Mouse (Mus musculus) frontal cortex, postnatal 25 days (tissue): Measurements from ENCODE around the gene Maml2.

Source experiments
- DNase-seq, 2 experiments: peaks; one replicate each; pipeline ENCODE4 v3.0.0; 2022; ENCODE audit warnings: low spot score in 2 of 2

Maml2 gene

GRCm38 (mm10) chr9:13716316-13717099, 418.8 kb downstream of the Maml2 start:
- peak; percentile 66 to 79 for DNase-seq

- no peak for DNase-seq
These were observed 450.6 kb downstream of the Maml2 start, which contains the start of gene Mtmr2 for GRCm38 (mm10) chr9:13748404-13748797. Gene Mtmr2, plus strand, starts transcription at chr9:13748410.

- peak; percentile 91 to 96 for DNase-seq
These were observed 451.3 kb downstream of the Maml2 start for GRCm38 (mm10) chr9:13748798-13749674.

GRCm38 (mm10) chr9:13749675-13749998, 451.9 kb downstream of the Maml2 start:
- no peak for DNase-seq

- no peak for DNase-seq
These were observed 454.8 kb downstream of the Maml2 start for GRCm38 (mm10) chr9:13752543-13752942.
